Mouse (Mus musculus): Measurements from ENCODE around the gene Atp2a2. TPM values are rescaled to one million over a fixed set of nuclear protein-coding genes. Genes with fewer than 3 reads are reported as not detected.
"Not testable (repeated sequence)": the region's sequence is repeated elsewhere in the genome, so short reads cannot be mapped to it uniquely, and the experiment has no call there.

The Atp2a2 gene
- total RNA-seq, 4 experiments from 2014 or later, result 187 to 206 (median 196) TPM

GRCm38 (mm10) chr5:122450913-122451317 is 51.1 kb downstream of the Atp2a2 start:
- DNase-seq, result no peak

GRCm38 (mm10) chr5:122449946-122450345 is 52.1 kb downstream of the Atp2a2 start:
- no peak for DNase-seq

GRCm38 (mm10) chr5:122448869-122449268 is 53.2 kb downstream of the Atp2a2 start:
- DNase-seq, result no peak

- no peak for DNase-seq
Measured at GRCm38 (mm10) chr5:122447857-122448256, 54.2 kb downstream of the Atp2a2 start.

GRCm38 (mm10) chr5:122445051-122445610 is 56.9 kb downstream of the Atp2a2 start:
- DNase-seq, result no peak

- no peak for DNase-seq
Measured at GRCm38 (mm10) chr5:122444492-122444891, 57.5 kb downstream of the Atp2a2 start.

GRCm38 (mm10) chr5:122440095-122440630 is 61.9 kb downstream of the Atp2a2 start:
- DNase-seq, result no peak

GRCm38 (mm10) chr5:122439400-122440094 is 62.5 kb downstream of the Atp2a2 start:
- no peak for DNase-seq

GRCm38 (mm10) chr5:122434541-122434940 is 67.5 kb downstream of the Atp2a2 start:
- no peak for DNase-seq

GRCm38 (mm10) chr5:122431221-122431620 is 70.8 kb downstream of the Atp2a2 start:
- DNase-seq, result no peak

- no peak for DNase-seq
Measured at GRCm38 (mm10) chr5:122430036-122430775, 71.8 kb downstream of the Atp2a2 start.

- DNase-seq, result no peak
Measured at GRCm38 (mm10) chr5:122425550-122425949, 76.5 kb downstream of the Atp2a2 start.

- no peak for DNase-seq
Measured at GRCm38 (mm10) chr5:122423083-122423482, 78.9 kb downstream of the Atp2a2 start.

- peak; percentile 79 for DNase-seq
Measured at GRCm38 (mm10) chr5:122422071-122422964, 79.7 kb downstream of the Atp2a2 start.

GRCm38 (mm10) chr5:122421271-122422068 is 80.6 kb downstream of the Atp2a2 start, which contains the start of gene Anapc7:
Gene Anapc7 (plus strand): TSS chr5:122421693.
- no peak for DNase-seq

GRCm38 (mm10) chr5:122420676-122421075 is 81.3 kb downstream of the Atp2a2 start:
- not testable (repeated sequence) for DNase-seq

GRCm38 (mm10) chr5:122415465-122415864 is 86.6 kb downstream of the Atp2a2 start:
- no peak for DNase-seq

- no peak for DNase-seq
Measured at GRCm38 (mm10) chr5:122414351-122414750, 87.7 kb downstream of the Atp2a2 start.

- no peak for DNase-seq
Measured at GRCm38 (mm10) chr5:122412826-122413225, 89.2 kb downstream of the Atp2a2 start.

GRCm38 (mm10) chr5:122411892-122412291 is 90.1 kb downstream of the Atp2a2 start:
- DNase-seq, result no peak

All from adrenal gland, adult 8-10 months (tissue).